Mouse (Mus musculus) midbrain, embryonic 15.5 days (tissue): ENCODE measurements around the gene Ptprf. TPM values are rescaled to one million over a fixed set of nuclear protein-coding genes. Genes with fewer than 3 reads are reported as not detected.
A peak's percentile ranks its signal among the peaks of the same experiment; 100 is the strongest.

Experiments
- ATAC-seq: fragments of 200-750 bp; cut with Nextera tagmentation; replicated peaks from 2 replicates; pipeline ENCODE4 v1.8.0; 2017; ENCODE audit warnings: moderate TSS enrichment
- H3K27ac ChIP-seq: fragments of 300-500 bp; sonication (generic); 2 replicates; pipeline ENCODE4 v1.5.1; 2015; ENCODE audit warnings: mild to moderate bottlenecking, inconsistent platforms
- H3K27me3 ChIP-seq: fragments of 300-500 bp; sonication (generic); replicated peaks from 2 replicates; pipeline ENCODE4 v1.6.1; 2015; ENCODE audit warnings: inconsistent platforms
- H3K36me3 ChIP-seq: fragments of 300-500 bp; sonication (generic); replicated peaks from 2 replicates; pipeline ENCODE4 v1.6.1; 2015; ENCODE audit warnings: inconsistent platforms
- H3K4me1 ChIP-seq: fragments of 300-500 bp; sonication (generic); 2 replicates; pipeline ENCODE4 v1.6.1; 2015; ENCODE audit warnings: inconsistent platforms
- H3K4me2 ChIP-seq: fragments of 300-500 bp; sonication (generic); 2 replicates; pipeline ENCODE4 v1.6.1; 2015; ENCODE audit warnings: inconsistent platforms, mild to moderate bottlenecking, moderate library complexity
- H3K4me3 ChIP-seq: fragments of 300-500 bp; sonication (generic); 2 replicates; pipeline ENCODE4 v1.5.1; 2015; ENCODE audit warnings: mild to moderate bottlenecking, inconsistent platforms
- H3K9ac ChIP-seq: fragments of 300-500 bp; sonication (generic); 2 replicates; pipeline ENCODE4 v1.6.1; 2015; ENCODE audit warnings: mild to moderate bottlenecking, inconsistent platforms
- H3K9me3 ChIP-seq: fragments of 300-500 bp; sonication (generic); 2 replicates; pipeline ENCODE4 v1.6.1; 2016; ENCODE audit warnings: inconsistent platforms
- WGBS: fragments of 180-500 bp; shearing (Covaris S2); methylation state at CpG from one replicate; pipeline ENCODE4 v1.1.7; 2015; ENCODE audit warnings: mixed read lengths; 5-methylcytosine and 5-hydroxymethylcytosine counted together
- polyA plus RNA-seq: library from polyadenylated mRNA; unstranded; fragments of >200 nt; fragmentation: Nextera tagmentation; extraction: Ambion mirVana; gene quantifications from 2 replicates; pipeline ENCODE4 v1.2.1, GENCODE M21; 2015

The Ptprf gene
- 93.9 and 94.2 TPM in 2 replicates for polyA plus RNA-seq

DNA sequence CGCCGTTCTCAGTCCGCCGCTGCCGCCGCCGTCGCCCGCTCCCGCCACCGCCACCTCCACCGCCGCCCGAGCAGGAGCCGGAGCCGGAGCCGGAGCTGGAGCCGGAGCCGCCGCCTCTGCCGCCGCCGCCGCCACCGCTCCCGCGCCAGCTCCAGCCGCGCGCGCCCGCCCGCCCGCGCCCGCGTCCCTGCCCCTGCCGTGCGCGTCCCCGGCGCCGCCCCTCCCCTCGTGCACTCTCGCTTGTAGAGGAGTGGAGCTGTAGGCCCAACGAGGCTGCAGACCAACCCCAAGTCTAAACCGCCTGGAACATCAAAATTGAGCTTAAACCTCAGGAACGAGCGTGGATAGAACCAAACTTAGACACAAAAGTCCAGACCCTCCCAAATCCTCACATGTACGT, at the start of gene Ptprf:
Ptprf (minus strand) TSS at position 175 of the 400 bp plus-strand sequence.
- peaks cover 32% of the 10 kb centered on the region for H3K4me1 ChIP-seq
- peak within 1 kb of the TSS; percentile 87 for H3K9ac ChIP-seq
- H3K27me3 ChIP-seq, result no peaks in the 10 kb centered on the region
- H3K27ac ChIP-seq, result peak within 1 kb of the TSS; percentile 89
- peak; percentile 64; the same call in 1 of the 2 replicates for ATAC-seq
- under 1% methylated on average over 47 of the region's 50 CpGs for WGBS
- H3K36me3 ChIP-seq, result no peaks in the 10 kb centered on the region
- peak within 1 kb of the TSS; percentile 85 for H3K4me2 ChIP-seq
- no peaks in the 10 kb centered on the region for H3K9me3 ChIP-seq
- peak within 1 kb of the TSS; percentile 86 for H3K4me3 ChIP-seq

- no peaks in the 10 kb centered on the region for H3K4me1 ChIP-seq
- H3K9ac ChIP-seq, result no peak overlapping the region
- H3K36me3 ChIP-seq, result no peaks in the 10 kb centered on the region
- no peak overlapping the region for H3K4me3 ChIP-seq
- no peaks in the 10 kb centered on the region for H3K27me3 ChIP-seq
- 18% methylated on average over 7 of the region's 7 CpGs for WGBS
- H3K27ac ChIP-seq, result no peak overlapping the region
- no peaks in the 10 kb centered on the region for H3K9me3 ChIP-seq
- ATAC-seq, result no peak
- H3K4me2 ChIP-seq, result no peak overlapping the region
These were observed 45.5 kb upstream of the Ptprf start for GRCm38 (mm10) chr4:118336658-118337057.

- H3K36me3 ChIP-seq, result no peaks in the 10 kb centered on the region
- H3K4me3 ChIP-seq, result no peak overlapping the region
- H3K4me1 ChIP-seq, result no peaks in the 10 kb centered on the region
- no peak for ATAC-seq
- no peak overlapping the region for H3K9ac ChIP-seq
- H3K4me2 ChIP-seq, result no peak overlapping the region
- no peaks in the 10 kb centered on the region for H3K9me3 ChIP-seq
- WGBS, result 77% methylated on average over 4 of the region's 4 CpGs
- H3K27me3 ChIP-seq, result no peaks in the 10 kb centered on the region
- no peak overlapping the region for H3K27ac ChIP-seq
These were observed 44.8 kb upstream of the Ptprf start for GRCm38 (mm10) chr4:118335991-118336390.

DNA sequence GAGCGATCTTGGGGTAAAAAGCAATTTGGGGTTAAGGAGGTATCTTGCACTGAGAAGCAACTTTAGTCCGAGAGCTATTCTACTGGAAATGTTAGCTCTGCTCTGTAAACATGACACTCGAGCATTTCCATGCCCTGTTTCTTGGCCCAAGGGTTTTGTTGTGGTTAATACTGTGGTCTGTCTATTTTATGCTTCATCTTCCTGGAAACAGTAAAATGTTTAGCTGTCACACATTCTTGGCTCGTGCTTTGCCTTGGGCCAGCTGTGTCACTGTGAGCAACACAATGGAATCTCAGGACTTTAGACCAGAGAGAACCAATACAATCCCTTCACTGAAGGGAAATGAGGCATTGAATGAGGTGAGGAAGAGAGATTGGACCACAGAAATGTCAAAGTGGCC, 40.6 kb upstream of the Ptprf start:
- Histone ChIP-seq H3K9ac (no peak overlapping the region), H3K27ac (no peak overlapping the region), H3K9me3 (no peaks in the 10 kb centered on the region), H3K4me3 (no peak overlapping the region), H3K4me1 (no peaks in the 10 kb centered on the region), H3K27me3 (no peaks in the 10 kb centered on the region), H3K4me2 (no peak overlapping the region), H3K36me3 (no peaks in the 10 kb centered on the region)
- 71% methylated on average over 4 of the region's 4 CpGs for WGBS
- no peak for ATAC-seq

DNA sequence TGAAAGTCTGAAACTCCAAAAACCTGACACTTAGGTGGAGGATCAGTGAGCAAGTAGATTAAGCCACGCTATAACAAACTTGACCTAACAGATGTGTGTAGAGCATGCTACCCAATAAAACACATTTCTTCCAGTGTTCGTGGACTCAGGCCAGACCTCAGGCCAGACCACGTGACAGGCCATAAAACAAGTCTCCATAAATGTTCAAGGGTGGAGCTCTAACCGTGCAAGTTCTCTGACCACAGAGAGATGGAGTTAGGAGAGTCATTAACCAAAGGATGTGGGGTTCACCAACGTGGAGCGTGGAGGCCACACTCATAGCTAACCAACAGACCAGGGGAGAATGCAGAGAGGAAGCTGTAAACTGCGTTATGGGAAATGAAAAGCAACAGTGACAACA, 35.3 kb upstream of the Ptprf start:
- ATAC-seq, result no peak
- Histone ChIP-seq H3K4me3 (no peak overlapping the region), H3K27ac (no peak overlapping the region), H3K27me3 (no peaks in the 10 kb centered on the region), H3K9ac (no peak overlapping the region), H3K9me3 (no peaks in the 10 kb centered on the region), H3K4me1 (no peaks in the 10 kb centered on the region), H3K4me2 (no peak overlapping the region), H3K36me3 (no peaks in the 10 kb centered on the region)
- whole genome bisulfite sequencing, result 81% methylated on average over 7 of the region's 7 CpGs

GRCm38 (mm10) chr4:118320636-118321035, 29.4 kb upstream of the Ptprf start:
- no peak for ATAC-seq
- Histone ChIP-seq H3K9ac (no peak overlapping the region), H3K36me3 (no peaks in the 10 kb centered on the region), H3K4me1 (no peaks in the 10 kb centered on the region; the same call in 1 of the 2 replicates), H3K4me2 (no peak overlapping the region), H3K27ac (no peak overlapping the region), H3K27me3 (no peaks in the 10 kb centered on the region), H3K4me3 (no peak overlapping the region), H3K9me3 (no peaks in the 10 kb centered on the region)
- WGBS, result 83% methylated on average over 2 of the region's 2 CpGs

- H3K9me3 ChIP-seq, result no peaks in the 10 kb centered on the region
- no peaks in the 10 kb centered on the region; the same call in 1 of the 2 replicates for H3K4me1 ChIP-seq
- no peak overlapping the region for H3K4me3 ChIP-seq
- H3K9ac ChIP-seq, result no peak overlapping the region
- no peak overlapping the region for H3K27ac ChIP-seq
- WGBS, result 31% methylated on average over 8 of the region's 8 CpGs
- H3K4me2 ChIP-seq, result no peak overlapping the region
- no peaks in the 10 kb centered on the region for H3K36me3 ChIP-seq
- ATAC-seq, result peak; percentile 45; the same call in 1 of the 2 replicates
- no peaks in the 10 kb centered on the region for H3K27me3 ChIP-seq
These were observed 28.6 kb upstream of the Ptprf start for GRCm38 (mm10) chr4:118319706-118320344.

GRCm38 (mm10) chr4:118316662-118317061, 25.5 kb upstream of the Ptprf start:
- Histone ChIP-seq H3K4me2 (no peak overlapping the region), H3K9me3 (no peaks in the 10 kb centered on the region), H3K27ac (no peak overlapping the region), H3K27me3 (no peaks in the 10 kb centered on the region), H3K9ac (no peak overlapping the region), H3K36me3 (no peaks in the 10 kb centered on the region), H3K4me3 (no peak overlapping the region), H3K4me1 (no peaks in the 10 kb centered on the region; the same call in 1 of the 2 replicates)
- ATAC-seq, result no peak
- 81% methylated on average over 4 of the region's 4 CpGs for WGBS

GRCm38 (mm10) chr4:118315286-118315685, 24.1 kb upstream of the Ptprf start:
- no peaks in the 10 kb centered on the region for H3K36me3 ChIP-seq
- ATAC-seq, result no peak
- H3K4me3 ChIP-seq, result no peak overlapping the region
- H3K9me3 ChIP-seq, result no peaks in the 10 kb centered on the region
- WGBS, result 58% methylated on average over 8 of the region's 8 CpGs
- H3K4me2 ChIP-seq, result no peak overlapping the region
- no peak overlapping the region for H3K27ac ChIP-seq
- no peak overlapping the region for H3K9ac ChIP-seq
- no peaks in the 10 kb centered on the region for H3K27me3 ChIP-seq
- H3K4me1 ChIP-seq, result no peaks in the 10 kb centered on the region; the same call in 1 of the 2 replicates

DNA sequence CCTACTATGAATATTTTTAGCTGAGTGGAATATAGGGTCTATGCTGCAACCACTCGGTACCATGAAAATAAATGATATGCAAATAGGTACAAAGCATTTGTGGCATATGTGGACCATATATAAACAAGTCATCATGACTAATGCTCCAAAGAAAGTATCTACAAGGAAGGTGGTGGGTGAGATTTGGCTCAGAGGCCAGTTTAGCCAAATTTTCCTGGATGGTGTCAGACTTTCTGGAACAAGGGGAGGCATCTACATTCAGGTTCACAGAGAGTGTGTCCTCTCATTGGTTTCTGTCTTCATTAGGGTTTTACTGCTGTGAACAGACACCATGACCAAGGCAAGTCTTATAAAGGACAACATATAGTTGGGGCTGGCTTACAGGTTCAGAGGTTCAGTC, 19.3 kb upstream of the Ptprf start:
- ATAC-seq, result no peak
- 95% methylated on average over 1 of the region's 1 CpGs for WGBS

DNA sequence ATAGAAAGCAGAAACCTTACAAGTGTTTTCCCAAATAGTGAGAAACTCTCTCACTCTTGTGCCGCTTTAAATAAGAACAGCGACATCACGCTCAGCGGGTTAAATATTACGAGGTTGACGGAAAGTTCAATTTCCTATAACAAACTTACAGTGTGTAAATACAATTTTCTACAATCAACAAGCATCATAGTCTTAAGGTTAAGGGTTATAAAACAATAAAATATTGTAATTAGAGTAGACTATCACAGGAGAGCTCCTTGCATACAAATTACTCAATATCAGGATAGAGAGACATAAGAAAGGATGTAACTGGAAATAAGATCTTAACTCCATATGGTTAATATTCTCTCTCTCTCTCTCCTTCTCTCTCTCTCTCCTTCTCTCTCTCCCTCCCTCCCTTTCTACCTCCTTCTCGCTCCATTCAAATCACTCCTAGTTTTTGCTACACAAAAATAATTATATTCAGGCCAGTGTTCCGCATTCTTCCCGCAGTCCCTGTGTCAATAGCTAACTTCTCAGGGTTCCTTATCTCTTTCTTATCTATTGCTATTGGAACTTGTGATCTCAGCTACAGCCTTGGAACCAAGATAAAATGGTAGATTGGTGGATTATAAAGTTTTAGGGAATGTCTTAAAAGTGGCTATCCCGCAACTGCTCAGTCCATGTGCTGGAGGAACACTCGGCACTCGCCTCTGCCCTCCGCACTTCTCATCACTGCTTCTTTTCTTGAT, 16.5 kb upstream of the Ptprf start:
- no peaks in the 10 kb centered on the region for H3K9me3 ChIP-seq
- no peak overlapping the region for H3K27ac ChIP-seq
- ATAC-seq, result no peak
- no peaks in the 10 kb centered on the region for H3K4me1 ChIP-seq
- H3K36me3 ChIP-seq, result no peaks in the 10 kb centered on the region
- H3K27me3 ChIP-seq, result no peaks in the 10 kb centered on the region
- H3K4me3 ChIP-seq, result no peak overlapping the region
- H3K9ac ChIP-seq, result no peak overlapping the region
- 90% methylated on average over 13 of the region's 13 CpGs for WGBS
- no peak overlapping the region for H3K4me2 ChIP-seq

More for the DNA sequence above, 19.3 kb upstream of the Ptprf start:
- H3K36me3 ChIP-seq, result no peaks in the 10 kb centered on the region
- H3K27ac ChIP-seq, result no peak overlapping the region
- H3K4me1 ChIP-seq, result no peaks in the 10 kb centered on the region
- no peak overlapping the region for H3K4me2 ChIP-seq
- H3K4me3 ChIP-seq, result no peak overlapping the region
- H3K9ac ChIP-seq, result no peak overlapping the region
- H3K27me3 ChIP-seq, result no peaks in the 10 kb centered on the region
- no peaks in the 10 kb centered on the region for H3K9me3 ChIP-seq

GRCm38 (mm10) chr4:118306113-118306696, 15.0 kb upstream of the Ptprf start:
- no peak for ATAC-seq

More at GRCm38 (mm10) chr4:118306113-118306696, 15.0 kb upstream of the Ptprf start:
- Histone ChIP-seq H3K27ac (no peak overlapping the region), H3K9me3 (no peaks in the 10 kb centered on the region), H3K27me3 (no peaks in the 10 kb centered on the region), H3K4me2 (no peak overlapping the region), H3K4me3 (no peak overlapping the region), H3K36me3 (no peaks in the 10 kb centered on the region), H3K4me1 (no peaks in the 10 kb centered on the region), H3K9ac (no peak overlapping the region)
- WGBS, result 76% methylated on average over 21 of the region's 21 CpGs
